Mouse (Mus musculus): ENCODE results near the gene Ddx4.

GRCm38 (mm10) chr13:112621592-112621991 lies 30.7 kb downstream of the Ddx4 start:
- TF ChIP-seq TAL1 (IDR thresholded peaks at IDR 0.05; ENCODE audit: low read length) (no peak), GATA1 (IDR thresholded peaks at IDR 0.05; ENCODE audit: low read length) (no peak)
